Mouse (Mus musculus) C2C12 (cell line): ENCODE measurements around the gene Dbil5. TPM values are rescaled to one million over a fixed set of nuclear protein-coding genes. Genes with fewer than 3 reads are reported as not detected.

Experiments used
- H3K27me3 ChIP-seq: one replicate; pipeline ENCODE4 v1.6.1; 2011; ENCODE audit not compliant: control insufficient read depth, insufficient read depth, insufficient read length
- H3K36me3 ChIP-seq: one replicate; pipeline ENCODE4 v1.6.1; 2011; ENCODE audit not compliant: control insufficient read depth, insufficient read depth
- H3K4me3 ChIP-seq: one replicate; pipeline ENCODE4 v1.5.1; 2011; ENCODE audit warnings: mild to moderate bottlenecking, control low read depth; ENCODE audit not compliant: poor library complexity, insufficient read depth, severe bottlenecking
- H3K79me2 ChIP-seq: one replicate; pipeline ENCODE4 v1.6.1; 2011; ENCODE audit not compliant: control insufficient read depth, insufficient read depth
- H3K79me3 ChIP-seq: one replicate; pipeline ENCODE4 v1.6.1; 2011; ENCODE audit warnings: low read depth, control low read depth
- H3ac ChIP-seq: one replicate; pipeline ENCODE3; 2011; ENCODE audit warnings: low read depth; ENCODE audit not compliant: control insufficient read depth, insufficient read length
- CEBPB ChIP-seq: IDR thresholded peaks from one replicate; pipeline ENCODE4 v1.6.1; 2011; ENCODE audit warnings: low read depth, mild to moderate bottlenecking, control low read depth, moderate library complexity
- CTCF ChIP-seq: IDR thresholded peaks from one replicate; pipeline ENCODE4 v1.5.1; 2011; ENCODE audit not compliant: control insufficient read depth, insufficient read depth, insufficient read length
- FOSL1 ChIP-seq: IDR thresholded peaks from one replicate; pipeline ENCODE4 v1.8.0; 2011; ENCODE audit warnings: mild to moderate bottlenecking, low read length; ENCODE audit not compliant: poor library complexity, insufficient read depth, severe bottlenecking
- MAX ChIP-seq: IDR thresholded peaks from one replicate; pipeline ENCODE4 v1.6.1; 2011; ENCODE audit warnings: mild to moderate bottlenecking, control low read depth
- MYOD1 ChIP-seq: IDR thresholded peaks from one replicate; pipeline ENCODE4 v1.6.1; 2011; ENCODE audit warnings: low read depth; ENCODE audit not compliant: control insufficient read depth, insufficient read length
- MYOG ChIP-seq: IDR thresholded peaks from one replicate; pipeline ENCODE4 v1.6.1; 2011; ENCODE audit not compliant: control insufficient read depth, insufficient read length; ENCODE audit errors: extremely low read depth
- USF1 ChIP-seq: IDR thresholded peaks from one replicate; pipeline ENCODE4 v1.6.1; 2011; ENCODE audit warnings: low read depth, mild to moderate bottlenecking, control low read depth, moderate library complexity
- long read RNA-seq, 2 experiments: library from polyadenylated mRNA; unstranded; transcript quantifications; one replicate each; pipeline ENCODE4 v2.0.0; 2019 to 2020
- polyA plus RNA-seq: library from polyadenylated mRNA; unstranded; fragments of >200 nt; fragmentation: generic; extraction: Trizol; gene quantifications from one replicate; pipeline ENCODE4 v1.2.1, GENCODE M21; 2012; ENCODE audit warnings: missing spikeins

The Dbil5 gene
- polyA plus RNA-seq: 0.46 TPM
- long read RNA-seq, experiment 1: 0 reads
- long read RNA-seq, experiment 2: 0 reads

GRCm38 (mm10) chr11:76217390-76217800, at the start of gene Dbil5, which contains the start of gene Gemin4:
TSS of gene Dbil5 (plus strand) at chr11:76217608.
TSS of gene Gemin4 (minus strand) at chr11:76217664.
- TF ChIP-seq USF1 (no peak), FOSL1 (no peak), MYOD1 (no peak), MAX (peak; percentile 83), CTCF (peak; percentile 95), MYOG (no peak)
- peak within 1 kb of the TSS; percentile 99 for H3K4me3 ChIP-seq
- H3ac ChIP-seq: peak within 1 kb of the TSS; percentile 90
- peaks cover 47% of the 10 kb centered on the region for H3K79me2 ChIP-seq
- peaks cover 48% of the 10 kb centered on the region for H3K36me3 ChIP-seq
- H3K27me3 ChIP-seq: no peaks in the 10 kb centered on the region
- H3K79me3 ChIP-seq: peaks cover 20% of the 10 kb centered on the region

DNA sequence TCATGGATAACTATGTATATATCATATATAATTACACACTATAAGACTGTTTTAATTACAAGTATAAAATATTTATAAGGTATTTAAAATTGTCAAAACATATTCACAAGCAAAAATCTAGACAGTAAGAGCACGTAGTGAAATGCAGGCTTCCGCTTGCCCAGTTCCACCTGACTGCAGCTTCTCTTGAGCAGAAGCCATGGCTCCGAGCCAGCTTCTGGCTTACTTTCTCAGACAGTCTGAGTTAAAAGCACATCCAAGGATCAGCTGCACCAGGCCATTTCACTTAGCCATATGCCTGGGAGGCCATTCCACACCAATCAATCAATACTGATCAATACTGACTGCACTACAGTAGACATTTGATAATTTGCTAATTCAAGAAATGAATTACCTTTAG, 48.4 kb upstream of the Dbil5 start:
- TF ChIP-seq CEBPB (no peak), CTCF (no peak), MYOD1 (no peak), FOSL1 (no peak), USF1 (no peak), MAX (no peak), MYOG (no peak)
- Histone ChIP-seq H3K79me3 (no peaks in the 10 kb centered on the region), H3K4me3 (no peak overlapping the region)

DNA sequence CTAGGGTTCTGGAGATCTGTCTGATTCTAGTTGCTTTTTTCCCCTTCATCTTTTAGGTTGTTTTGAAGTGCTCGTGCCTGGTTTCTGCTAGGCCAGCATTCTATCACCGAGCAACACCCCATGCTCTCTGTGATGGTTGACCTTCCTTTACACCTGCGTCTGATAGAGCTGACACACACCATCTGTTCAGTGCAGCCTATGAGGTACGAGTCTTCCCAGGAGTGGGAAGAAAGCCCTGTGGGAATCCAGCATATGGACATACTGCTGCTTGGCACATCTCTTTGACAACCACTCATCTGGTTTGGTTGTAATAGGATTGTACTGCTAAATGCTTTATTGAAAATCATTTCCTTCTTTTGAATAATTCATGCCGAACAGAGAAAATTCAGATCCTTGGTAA, 47.2 kb upstream of the Dbil5 start:
- no peaks in the 10 kb centered on the region for H3K27me3 ChIP-seq
- peaks cover 6% of the 10 kb centered on the region for H3K79me2 ChIP-seq
- H3K79me3 ChIP-seq: no peaks in the 10 kb centered on the region
- H3ac ChIP-seq: no peak overlapping the region
- H3K36me3 ChIP-seq: peaks cover 18% of the 10 kb centered on the region
- no peak for TF ChIP-seq MYOD1
- TF ChIP-seq CEBPB: no peak
- no peak for TF ChIP-seq CTCF
- no peak for TF ChIP-seq FOSL1
- no peak for TF ChIP-seq USF1
- TF ChIP-seq MYOG: no peak
- no peak for TF ChIP-seq MAX
- H3K4me3 ChIP-seq: no peak overlapping the region

More for the DNA sequence above, 48.4 kb upstream of the Dbil5 start:
- H3K36me3 ChIP-seq: peaks cover 14% of the 10 kb centered on the region
- H3K79me2 ChIP-seq: no peaks in the 10 kb centered on the region
- no peak overlapping the region for H3ac ChIP-seq
- no peaks in the 10 kb centered on the region for H3K27me3 ChIP-seq

- H3K79me3 ChIP-seq: peaks cover 8% of the 10 kb centered on the region
- peak overlapping the region; percentile 84 for H3ac ChIP-seq
- H3K4me3 ChIP-seq: peak overlapping the region; percentile 95
- H3K27me3 ChIP-seq: no peaks in the 10 kb centered on the region
- H3K79me2 ChIP-seq: peaks cover 47% of the 10 kb centered on the region
- peaks cover 4% of the 10 kb centered on the region for H3K36me3 ChIP-seq
- TF ChIP-seq MYOG (no peak), MAX (no peak), USF1 (no peak), CEBPB (no peak), MYOD1 (no peak), FOSL1 (no peak), CTCF (no peak)
Observed at GRCm38 (mm10) chr11:76178726-76179494, 38.5 kb upstream of the Dbil5 start.

DNA sequence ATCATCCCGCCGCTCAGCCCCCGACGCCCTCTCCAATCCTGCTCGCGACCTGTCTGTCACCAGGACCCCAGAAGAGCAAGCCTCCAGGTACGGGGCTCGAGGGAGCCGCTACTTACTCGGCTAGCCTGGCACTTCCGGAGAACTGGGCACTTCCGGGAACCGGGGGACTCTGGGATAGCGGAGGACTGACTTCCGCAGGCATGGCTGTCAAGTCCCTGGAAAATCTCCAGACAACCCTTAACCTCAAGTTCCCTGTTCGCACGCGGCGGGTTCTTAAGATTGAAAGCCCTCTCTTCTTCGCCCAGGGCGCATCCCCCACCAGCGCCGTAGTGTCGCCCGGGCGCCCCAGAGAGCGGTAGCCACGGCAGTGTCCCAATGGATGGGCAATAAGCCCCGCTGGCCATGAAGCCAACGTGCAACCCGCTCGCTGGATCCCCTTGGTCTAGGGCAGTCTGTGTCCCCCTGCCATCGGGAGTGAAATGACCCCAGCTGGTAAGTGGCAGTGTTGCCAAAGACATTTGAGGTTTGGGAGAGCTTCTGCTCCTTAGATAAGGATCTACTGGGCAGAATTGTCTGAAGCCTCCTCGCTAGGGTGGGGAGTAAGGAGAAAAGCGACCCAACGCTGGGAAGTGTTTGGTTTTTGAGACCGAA, 37.8 kb upstream of the Dbil5 start, which contains the start of the genes Vps53 and Fam57a:
Gene Vps53, minus strand, starts transcription at position 153 of the 651 bp plus-strand sequence.
Gene Fam57a, plus strand, starts transcription at position 177 of the 651 bp plus-strand sequence.
- Histone ChIP-seq H3K4me3 (peak within 1 kb of the TSS; percentile 95), H3ac (peak within 1 kb of the TSS; percentile 84), H3K27me3 (no peaks in the 10 kb centered on the region), H3K79me2 (peaks cover 47% of the 10 kb centered on the region), H3K79me3 (peaks cover 8% of the 10 kb centered on the region), H3K36me3 (peaks cover 3% of the 10 kb centered on the region)
- TF ChIP-seq CEBPB (no peak), MAX (peak; percentile 84)
